Mouse (Mus musculus): ENCODE data around the gene 1600012H06Rik. TPM values are rescaled to one million over a fixed set of nuclear protein-coding genes. Genes with fewer than 3 reads are reported as not detected.
A peak's percentile ranks its signal among the peaks of the same experiment; 100 is the strongest.
"Not testable (repeated sequence)": the region's sequence is repeated elsewhere in the genome, so short reads cannot be mapped to it uniquely, and the experiment has no call there.

The 1600012H06Rik gene
- polyA plus RNA-seq, 1 experiment = 20.6 TPM

- DNase-seq = no peak
- 10% methylated on average over 16 of the region's 16 CpGs for WGBS
- Histone ChIP-seq H3K36me3 (ENCODE audit: control insufficient read depth, insufficient read depth, low read length) (no peaks in the 10 kb centered on the region; the same call in 1 of the 2 replicates), H3K27ac (ENCODE audit: insufficient read depth, low read depth, low read length) (no peak overlapping the region), H3K4me3 (ENCODE audit: insufficient read depth, low read depth, low read length) (peak overlapping the region; percentile 82), H3K4me1 (ENCODE audit: control insufficient read depth, insufficient read depth, low read length) (peaks cover 11% of the 10 kb centered on the region; the same call in 1 of the 2 replicates), H3K27me3 (replicated peaks; ENCODE audit: control insufficient read depth, insufficient read depth, low read length) (no peaks in the 10 kb centered on the region)
- TF ChIP-seq CTCF (conservative IDR thresholded peaks at IDR 0.05; ENCODE audit: insufficient read depth, insufficient read length, low read depth, low read length) (no peak), POLR2A (IDR thresholded peaks at IDR 0.05; ENCODE audit: low read depth, low read length) (no peak)
Observed at GRCm38 (mm10) chr17:14943729-14944059, 710 bp downstream of the 1600012H06Rik start.

GRCm38 (mm10) chr17:14944551-14944950, 1.6 kb downstream of the 1600012H06Rik start:
- Histone ChIP-seq H3K27me3 (replicated peaks; ENCODE audit: control insufficient read depth, insufficient read depth, low read length) (no peaks in the 10 kb centered on the region), H3K27ac (ENCODE audit: insufficient read depth, low read depth, low read length) (no peak overlapping the region), H3K4me3 (ENCODE audit: insufficient read depth, low read depth, low read length) (no peak overlapping the region), H3K36me3 (ENCODE audit: control insufficient read depth, insufficient read depth, low read length) (no peaks in the 10 kb centered on the region; the same call in 1 of the 2 replicates), H3K4me1 (ENCODE audit: control insufficient read depth, insufficient read depth, low read length) (peaks cover 11% of the 10 kb centered on the region; the same call in 1 of the 2 replicates)
- 85% methylated on average over 1 of the region's 1 CpGs for WGBS
- TF ChIP-seq POLR2A (IDR thresholded peaks at IDR 0.05; ENCODE audit: low read depth, low read length) (no peak), CTCF (conservative IDR thresholded peaks at IDR 0.05; ENCODE audit: insufficient read depth, insufficient read length, low read depth, low read length) (no peak)
- no peak for DNase-seq

- no peak overlapping the region for H3K27ac ChIP-seq (ENCODE audit: insufficient read depth, low read depth, low read length)
- H3K4me3 ChIP-seq (ENCODE audit: insufficient read depth, low read depth, low read length) = no peak overlapping the region
- TF ChIP-seq CTCF (conservative IDR thresholded peaks at IDR 0.05; ENCODE audit: insufficient read depth, insufficient read length, low read depth, low read length) = no peak
- no peak for TF ChIP-seq POLR2A (IDR thresholded peaks at IDR 0.05; ENCODE audit: low read depth, low read length)
- H3K27me3 ChIP-seq (replicated peaks; ENCODE audit: control insufficient read depth, insufficient read depth, low read length) = no peaks in the 10 kb centered on the region
- no peak for DNase-seq
- H3K4me1 ChIP-seq (ENCODE audit: control insufficient read depth, insufficient read depth, low read length) = peaks cover 3% of the 10 kb centered on the region; the same call in 1 of the 2 replicates
- WGBS = 85% methylated on average over 7 of the region's 7 CpGs
- peaks cover 4% of the 10 kb centered on the region for H3K36me3 ChIP-seq (ENCODE audit: control insufficient read depth, insufficient read depth, low read length)
Observed at GRCm38 (mm10) chr17:14949161-14949827, 6.3 kb downstream of the 1600012H06Rik start.

GRCm38 (mm10) chr17:14953452-14953851, 10.5 kb downstream of the 1600012H06Rik start:
- Histone ChIP-seq H3K27me3 (replicated peaks; ENCODE audit: control insufficient read depth, insufficient read depth, low read length) (no peaks in the 10 kb centered on the region), H3K36me3 (ENCODE audit: control insufficient read depth, insufficient read depth, low read length) (peaks cover 4% of the 10 kb centered on the region), H3K4me3 (ENCODE audit: insufficient read depth, low read depth, low read length) (no peak overlapping the region), H3K27ac (ENCODE audit: insufficient read depth, low read depth, low read length) (no peak overlapping the region), H3K4me1 (ENCODE audit: control insufficient read depth, insufficient read depth, low read length) (no peaks in the 10 kb centered on the region)
- TF ChIP-seq POLR2A (IDR thresholded peaks at IDR 0.05; ENCODE audit: low read depth, low read length) (no peak), CTCF (conservative IDR thresholded peaks at IDR 0.05; ENCODE audit: insufficient read depth, insufficient read length, low read depth, low read length) (no peak)
- DNase-seq = no peak
- WGBS = 69% methylated on average over 8 of the region's 8 CpGs

- Histone ChIP-seq H3K27ac (ENCODE audit: insufficient read depth, low read depth, low read length) (no peak overlapping the region), H3K4me1 (ENCODE audit: control insufficient read depth, insufficient read depth, low read length) (peaks cover 3% of the 10 kb centered on the region; the same call in 1 of the 2 replicates), H3K4me3 (ENCODE audit: insufficient read depth, low read depth, low read length) (no peak overlapping the region), H3K36me3 (ENCODE audit: control insufficient read depth, insufficient read depth, low read length) (no peaks in the 10 kb centered on the region), H3K27me3 (replicated peaks; ENCODE audit: control insufficient read depth, insufficient read depth, low read length) (no peaks in the 10 kb centered on the region)
- TF ChIP-seq CTCF (conservative IDR thresholded peaks at IDR 0.05; ENCODE audit: insufficient read depth, insufficient read length, low read depth, low read length) (no peak), POLR2A (IDR thresholded peaks at IDR 0.05; ENCODE audit: low read depth, low read length) (no peak)
- no peak for DNase-seq
- 76% methylated on average over 5 of the region's 5 CpGs for WGBS
Observed at GRCm38 (mm10) chr17:14958686-14959327, 15.8 kb downstream of the 1600012H06Rik start.

GRCm38 (mm10) chr17:14959979-14960378, 17.0 kb downstream of the 1600012H06Rik start:
- no peak overlapping the region for H3K27ac ChIP-seq (ENCODE audit: insufficient read depth, low read depth, low read length)
- H3K27me3 ChIP-seq (replicated peaks; ENCODE audit: control insufficient read depth, insufficient read depth, low read length) = no peaks in the 10 kb centered on the region
- H3K36me3 ChIP-seq (ENCODE audit: control insufficient read depth, insufficient read depth, low read length) = no peaks in the 10 kb centered on the region
- peak; percentile 14 for DNase-seq
- H3K4me3 ChIP-seq (ENCODE audit: insufficient read depth, low read depth, low read length) = peak overlapping the region; percentile 7; the same call in 1 of the 2 replicates
- peaks cover 3% of the 10 kb centered on the region; the same call in 1 of the 2 replicates for H3K4me1 ChIP-seq (ENCODE audit: control insufficient read depth, insufficient read depth, low read length)
- WGBS = 14% methylated on average over 3 of the region's 3 CpGs
- no peak for TF ChIP-seq POLR2A (IDR thresholded peaks at IDR 0.05; ENCODE audit: low read depth, low read length)
- TF ChIP-seq CTCF (conservative IDR thresholded peaks at IDR 0.05; ENCODE audit: insufficient read depth, insufficient read length, low read depth, low read length) = no peak

GRCm38 (mm10) chr17:14960520-14960919, 17.5 kb downstream of the 1600012H06Rik start:
- H3K4me3 ChIP-seq (ENCODE audit: insufficient read depth, low read depth, low read length) = peak overlapping the region; percentile 99

GRCm38 (mm10) chr17:14960951-14961556, 18.1 kb downstream of the 1600012H06Rik start, which contains the start of gene Phf10:
Gene Phf10 (minus strand): TSS chr17:14961273.
- DNase-seq = peak; percentile 42
- peak within 1 kb of the TSS; percentile 75; the same call in 1 of the 2 replicates for H3K27ac ChIP-seq (ENCODE audit: insufficient read depth, low read depth, low read length)
- H3K4me3 ChIP-seq (ENCODE audit: insufficient read depth, low read depth, low read length) = peak within 1 kb of the TSS; percentile 99
- H3K27me3 ChIP-seq (replicated peaks; ENCODE audit: control insufficient read depth, insufficient read depth, low read length); H3K4me1 ChIP-seq (ENCODE audit: control insufficient read depth, insufficient read depth, low read length); H3K36me3 ChIP-seq (ENCODE audit: control insufficient read depth, insufficient read depth, low read length): not testable (repeated sequence)
- WGBS = 9% methylated on average over 67 of the region's 100 CpGs

More at GRCm38 (mm10) chr17:14960520-14960919, 17.5 kb downstream of the 1600012H06Rik start:
- TF ChIP-seq POLR2A (IDR thresholded peaks at IDR 0.05; ENCODE audit: low read depth, low read length) (no peak), CTCF (conservative IDR thresholded peaks at IDR 0.05; ENCODE audit: insufficient read depth, insufficient read length, low read depth, low read length) (no peak)
- no peaks in the 10 kb centered on the region for H3K27me3 ChIP-seq (replicated peaks; ENCODE audit: control insufficient read depth, insufficient read depth, low read length)
- H3K4me1 ChIP-seq (ENCODE audit: control insufficient read depth, insufficient read depth, low read length) = peaks cover 3% of the 10 kb centered on the region; the same call in 1 of the 2 replicates
- no peaks in the 10 kb centered on the region for H3K36me3 ChIP-seq (ENCODE audit: control insufficient read depth, insufficient read depth, low read length)
- H3K27ac ChIP-seq (ENCODE audit: insufficient read depth, low read depth, low read length) = peak overlapping the region; percentile 75; the same call in 1 of the 2 replicates
- under 1% methylated on average over 20 of the region's 23 CpGs for WGBS
- DNase-seq = peak; percentile 17

- not testable (repeated sequence) for H3K27ac ChIP-seq (ENCODE audit: insufficient read depth, low read depth, low read length); H3K4me1 ChIP-seq (ENCODE audit: control insufficient read depth, insufficient read depth, low read length); H3K4me3 ChIP-seq (ENCODE audit: insufficient read depth, low read depth, low read length); H3K27me3 ChIP-seq (replicated peaks; ENCODE audit: control insufficient read depth, insufficient read depth, low read length); DNase-seq; H3K36me3 ChIP-seq (ENCODE audit: control insufficient read depth, insufficient read depth, low read length)
- WGBS = no CpG with 5 or more reads among the region's 44 CpGs
Observed at GRCm38 (mm10) chr17:14961557-14962154, 18.7 kb downstream of the 1600012H06Rik start.
